Mouse (Mus musculus): ENCODE measurements around the gene Nelfe. TPM values are rescaled to one million over a fixed set of nuclear protein-coding genes. Genes with fewer than 3 reads are reported as not detected.

Gene Nelfe
- polyA plus RNA-seq, 1 experiment: 385 TPM

DNA sequence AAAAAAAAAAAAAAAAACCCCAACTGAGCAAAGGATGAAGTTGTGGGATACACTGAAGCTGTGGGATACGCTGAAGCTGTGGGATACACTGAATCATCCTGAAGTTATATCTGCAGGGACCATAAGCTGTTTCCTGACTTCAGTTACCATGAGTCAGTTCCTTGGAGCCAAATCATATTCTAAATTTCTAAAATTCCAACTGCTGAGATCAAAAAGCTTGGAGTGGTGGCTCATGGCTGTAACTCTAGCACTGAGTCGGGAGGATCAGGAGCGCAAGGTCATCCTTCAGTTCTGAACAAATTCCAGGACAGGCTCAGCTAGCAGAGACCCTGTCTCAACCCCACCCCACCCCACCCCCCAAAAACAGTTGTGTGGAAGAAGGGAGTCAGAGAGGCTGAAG lies 35.4 kb downstream of the Nelfe start:
- TF ChIP-seq GATA1 (IDR thresholded peaks at IDR 0.05; ENCODE audit: low read length): no peak

DNA sequence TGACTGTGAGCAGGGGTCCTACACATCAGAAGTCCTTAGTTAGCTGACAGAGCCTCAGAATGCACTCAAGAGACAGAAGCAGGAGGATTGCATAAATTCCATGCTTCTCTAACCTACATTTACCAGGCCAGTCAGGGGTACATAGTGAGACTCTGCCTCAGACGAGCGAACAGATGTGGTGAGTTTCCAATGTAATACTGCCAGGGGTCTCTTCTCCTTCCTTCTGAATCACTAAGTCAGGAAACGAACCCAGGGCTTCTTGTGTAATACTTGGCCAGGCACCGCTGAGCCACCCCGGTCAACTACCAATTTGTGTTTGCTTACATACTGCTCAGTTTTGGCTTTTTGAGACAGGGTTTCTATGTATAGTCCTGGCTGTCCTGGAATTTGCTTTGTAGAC lies 37.8 kb downstream of the Nelfe start:
- TF ChIP-seq GATA1 (IDR thresholded peaks at IDR 0.05; ENCODE audit: low read length): no peak

DNA sequence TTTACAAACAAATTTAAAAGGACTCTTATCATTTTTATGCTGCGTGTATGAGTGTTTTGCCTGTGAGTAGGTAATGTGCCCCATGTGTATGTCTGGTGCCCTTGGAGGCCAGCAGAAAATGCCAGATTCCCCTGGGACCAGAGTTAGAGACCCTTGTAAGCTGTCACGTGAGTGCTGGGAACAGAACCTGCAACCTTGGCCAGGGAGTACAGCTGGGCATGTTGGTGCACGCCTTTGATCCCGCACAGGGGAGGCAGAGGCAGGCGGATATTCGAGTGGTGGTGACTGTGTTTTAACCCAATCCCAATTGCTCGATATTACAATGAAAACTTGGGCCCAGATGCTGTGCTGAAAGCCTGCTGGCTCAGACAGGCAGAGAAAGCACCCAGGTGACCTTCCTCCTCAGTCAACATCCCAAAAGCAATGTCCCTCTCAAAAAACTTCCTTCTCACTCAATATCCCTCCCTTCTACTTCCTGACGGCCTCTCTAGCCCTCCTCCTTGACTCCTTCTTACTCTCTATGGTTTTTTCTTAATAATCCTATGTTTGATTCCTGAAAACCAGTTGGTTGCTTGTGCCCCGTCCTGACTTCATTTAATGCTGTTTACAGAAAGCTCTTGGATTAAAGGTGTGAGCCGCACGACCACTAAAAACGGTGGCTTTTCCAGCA lies 40.0 kb downstream of the Nelfe start:
- no peak for TF ChIP-seq GATA1 (IDR thresholded peaks at IDR 0.05; ENCODE audit: low read length)

DNA sequence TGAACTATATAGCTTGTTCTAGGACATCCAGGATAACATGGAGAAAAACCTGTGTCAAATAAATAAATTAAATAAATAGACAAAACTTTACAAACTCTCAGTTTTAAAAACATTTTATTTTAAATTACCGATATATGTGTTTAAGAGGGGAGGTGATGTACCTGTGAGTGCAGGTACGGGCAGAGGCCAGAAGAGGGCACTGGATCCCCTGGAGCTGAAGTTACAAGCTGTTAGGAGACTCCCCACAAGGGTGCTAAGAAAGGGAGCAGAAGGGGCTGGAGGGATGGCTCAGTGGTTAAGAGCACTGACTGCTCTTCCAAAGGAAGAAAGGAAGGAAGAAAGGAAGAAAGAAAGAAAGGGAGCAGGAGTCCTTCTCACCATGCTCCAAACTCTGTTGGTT lies 41.2 kb downstream of the Nelfe start:
- TF ChIP-seq GATA1 (IDR thresholded peaks at IDR 0.05; ENCODE audit: low read length): no peak

DNA sequence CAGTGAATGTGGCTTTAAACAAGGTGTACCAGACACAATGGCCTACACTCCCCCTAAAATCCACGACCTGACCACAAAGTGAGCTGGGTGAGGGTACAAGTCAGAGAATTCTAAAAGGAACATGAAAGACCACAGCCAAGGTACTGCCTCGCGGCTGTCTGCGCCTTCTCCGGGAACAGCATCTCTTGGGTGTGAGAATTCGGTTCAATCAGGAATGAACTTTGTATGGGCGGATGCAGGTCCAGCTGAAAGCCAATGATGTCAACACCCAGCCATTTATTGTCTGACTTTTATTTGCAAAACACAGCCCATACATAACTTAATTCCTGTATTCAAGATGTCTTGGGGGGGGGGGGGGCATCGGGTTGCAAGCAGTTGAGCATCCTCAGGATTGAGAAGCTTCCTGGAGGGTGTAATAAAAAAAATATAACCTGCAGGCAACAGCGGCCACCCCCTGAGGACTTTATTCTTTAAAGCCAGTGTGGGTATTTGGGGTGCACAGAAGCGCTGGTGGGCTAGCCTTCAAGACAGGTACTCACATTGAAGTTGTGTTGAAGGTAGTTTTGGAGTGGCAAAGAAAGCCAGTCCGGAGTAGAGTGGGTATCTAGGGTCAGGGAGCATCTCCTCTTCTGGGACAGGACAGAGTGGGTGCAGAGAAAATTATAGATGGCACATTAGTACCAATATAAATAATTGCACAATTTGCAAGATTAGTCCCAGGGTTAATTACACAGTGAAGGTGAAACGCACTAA lies 43.1 kb downstream of the Nelfe start:
- no peak for TF ChIP-seq GATA1 (IDR thresholded peaks at IDR 0.05; ENCODE audit: low read length)

DNA sequence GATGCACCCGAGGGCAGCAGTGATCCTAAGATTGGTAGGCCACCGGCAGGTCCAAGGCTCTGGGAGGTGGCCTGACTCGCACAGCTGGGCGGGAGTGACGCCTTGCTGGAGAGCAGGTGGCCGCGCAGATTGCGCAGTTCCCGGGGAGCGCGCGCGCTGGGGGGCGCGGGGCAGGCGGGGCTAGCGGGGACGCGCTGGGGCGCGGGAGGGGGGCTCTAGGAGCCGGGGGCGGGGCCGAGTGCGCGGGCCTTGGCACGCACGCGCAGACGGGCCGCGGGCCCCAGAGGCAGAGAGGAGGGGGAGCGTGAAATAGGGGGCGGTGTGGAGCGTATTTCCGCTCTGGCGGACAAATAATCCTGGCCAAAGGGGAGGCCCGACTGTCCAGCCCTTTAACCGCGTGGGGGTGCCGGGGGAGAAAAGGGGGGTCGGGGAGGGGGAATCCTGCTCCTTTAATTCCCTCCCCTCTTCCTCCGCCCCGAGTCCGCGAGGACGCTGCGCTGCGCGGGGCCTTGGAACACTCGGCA lies 43.9 kb downstream of the Nelfe start:
- TF ChIP-seq GATA1 (IDR thresholded peaks at IDR 0.05; ENCODE audit: low read length): no peak

DNA sequence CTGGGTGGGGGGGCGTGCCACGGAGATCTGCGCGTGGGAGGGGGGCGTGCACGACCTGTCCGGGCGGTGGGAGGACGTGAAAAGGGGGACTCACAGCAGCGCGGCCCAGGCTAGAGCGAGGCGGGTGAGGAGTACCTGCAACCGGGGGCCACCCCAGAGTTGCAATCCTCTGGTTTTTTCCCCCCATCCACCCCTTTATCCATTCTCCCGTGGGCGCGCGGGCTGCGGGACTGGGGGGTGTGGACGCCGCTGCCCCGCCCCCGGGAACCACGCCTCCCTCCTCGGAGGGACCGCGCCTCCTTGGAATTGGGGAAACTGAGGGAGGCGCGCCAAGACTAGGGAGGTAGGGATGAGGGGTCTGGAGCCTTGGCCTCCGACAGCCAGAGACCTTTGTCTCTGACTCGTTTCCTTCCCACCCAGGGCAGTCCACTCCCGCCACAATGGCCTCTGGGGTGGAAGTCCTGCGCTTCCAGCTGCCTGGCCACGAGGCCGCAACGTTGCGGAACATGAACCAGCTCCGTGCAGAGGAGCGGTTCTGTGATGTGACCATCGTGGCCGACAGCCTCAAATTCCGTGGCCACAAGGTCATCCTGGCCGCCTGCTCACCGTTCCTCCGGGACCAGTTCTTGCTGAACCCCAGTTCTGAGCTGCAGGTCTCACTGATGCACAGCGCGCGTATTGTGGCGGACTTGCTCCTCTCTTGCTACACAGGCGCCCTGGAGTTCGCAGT lies 44.8 kb downstream of the Nelfe start:
- TF ChIP-seq GATA1 (IDR thresholded peaks at IDR 0.05; ENCODE audit: low read length): no peak

DNA sequence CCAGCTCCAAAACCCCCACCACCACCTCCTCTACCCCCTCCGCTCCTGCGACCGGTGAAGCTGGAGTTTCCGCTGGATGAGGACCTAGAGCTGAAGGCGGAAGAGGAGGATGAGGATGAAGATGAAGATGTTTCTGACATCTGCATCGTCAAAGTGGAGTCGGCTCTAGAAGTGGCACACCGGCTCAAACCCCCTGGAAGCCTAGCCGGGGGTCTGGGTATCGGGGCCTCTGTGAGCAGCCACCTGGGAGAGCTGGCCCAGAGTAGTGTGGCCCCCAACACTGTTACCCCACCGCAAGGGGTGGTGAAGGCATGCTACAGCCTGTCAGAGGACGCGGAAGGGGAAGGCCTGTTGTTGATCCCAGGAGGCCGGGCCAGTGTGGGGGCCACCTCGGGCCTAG lies 45.5 kb downstream of the Nelfe start:
- no peak for TF ChIP-seq GATA1 (IDR thresholded peaks at IDR 0.05; ENCODE audit: low read length)

DNA sequence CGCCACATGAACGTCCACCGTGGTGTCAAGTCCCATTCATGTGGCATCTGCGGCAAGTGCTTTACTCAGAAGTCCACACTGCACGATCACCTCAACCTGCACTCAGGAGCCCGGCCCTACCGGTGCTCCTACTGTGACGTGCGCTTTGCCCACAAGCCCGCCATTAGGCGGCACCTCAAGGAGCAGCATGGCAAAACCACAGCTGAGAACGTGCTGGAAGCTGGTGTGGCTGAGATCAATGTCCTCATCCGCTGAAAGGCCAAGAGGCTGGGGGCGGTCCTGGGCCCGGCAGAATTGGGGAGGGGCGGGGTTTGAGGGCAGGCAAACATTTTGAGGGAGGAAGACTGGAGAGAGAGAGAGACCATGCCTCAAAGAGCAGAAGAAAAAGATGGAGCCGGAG lies 46.2 kb downstream of the Nelfe start:
- TF ChIP-seq GATA1 (IDR thresholded peaks at IDR 0.05; ENCODE audit: low read length): no peak

DNA sequence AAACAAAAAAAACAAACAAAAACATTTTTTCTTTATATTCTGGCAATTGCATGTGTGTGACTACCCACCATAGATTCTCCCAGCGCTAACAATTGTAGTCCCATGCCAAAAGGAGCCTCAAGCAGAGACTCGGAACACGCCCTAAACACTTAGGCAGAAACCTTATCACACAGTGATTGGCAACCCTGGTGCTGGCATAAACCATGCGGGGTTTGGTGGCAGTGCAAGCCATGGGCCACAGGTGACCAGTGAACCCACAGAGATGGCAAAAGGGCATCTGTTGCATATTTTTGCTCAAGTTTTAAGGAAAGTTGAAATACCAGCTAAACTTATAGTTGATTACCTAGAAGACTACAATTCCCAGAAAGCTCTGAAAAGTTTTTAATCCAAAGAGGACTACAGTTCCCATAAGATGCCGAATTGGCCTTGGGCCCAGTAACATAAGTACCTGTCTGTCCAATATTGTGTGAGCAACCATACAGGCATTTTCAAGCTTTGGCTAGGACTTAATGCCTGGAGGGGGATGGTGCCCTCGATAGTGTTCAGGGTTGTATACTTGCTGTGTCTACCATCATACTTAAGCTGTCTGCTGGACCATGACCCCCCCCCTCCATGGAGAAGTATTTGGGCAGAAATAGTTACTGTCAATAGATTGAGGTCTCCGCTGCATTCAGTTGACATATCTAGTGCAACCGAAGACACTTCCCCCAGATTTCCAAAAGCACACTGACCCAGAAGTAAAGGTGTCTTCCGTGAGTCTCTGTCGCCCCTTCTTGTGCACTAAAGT lies 47.4 kb downstream of the Nelfe start:
- TF ChIP-seq GATA1 (IDR thresholded peaks at IDR 0.05; ENCODE audit: low read length): no peak

DNA sequence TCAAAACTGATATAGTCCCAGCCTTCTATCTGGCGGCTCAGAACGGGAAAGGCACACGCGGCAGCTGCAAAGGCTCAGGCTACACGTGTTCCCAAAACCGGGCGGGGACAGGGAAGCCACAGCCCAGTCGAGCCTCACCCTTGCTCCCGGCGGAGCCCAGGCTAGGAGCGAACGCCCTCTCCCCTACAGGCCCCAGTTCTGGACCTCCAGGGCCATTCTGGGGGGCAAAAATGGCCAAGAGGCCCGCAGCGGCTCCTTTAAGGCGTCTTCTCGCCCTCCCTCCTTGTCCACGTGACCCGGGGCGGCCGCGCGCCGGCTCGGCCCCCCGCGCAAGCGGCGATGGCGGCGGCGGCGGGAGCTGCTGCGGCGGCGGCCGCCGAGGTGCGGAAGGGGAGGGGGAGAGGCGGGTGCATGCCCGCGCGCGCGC lies 48.0 kb downstream of the Nelfe start, which contains the start of the genes C2 and Ehmt2:
Gene C2, minus strand, starts transcription at position 106 of the 427 bp plus-strand sequence.
Gene Ehmt2, plus strand, starts transcription at position 310 of the 427 bp plus-strand sequence.
- no peak for TF ChIP-seq GATA1 (IDR thresholded peaks at IDR 0.05; ENCODE audit: low read length)

DNA sequence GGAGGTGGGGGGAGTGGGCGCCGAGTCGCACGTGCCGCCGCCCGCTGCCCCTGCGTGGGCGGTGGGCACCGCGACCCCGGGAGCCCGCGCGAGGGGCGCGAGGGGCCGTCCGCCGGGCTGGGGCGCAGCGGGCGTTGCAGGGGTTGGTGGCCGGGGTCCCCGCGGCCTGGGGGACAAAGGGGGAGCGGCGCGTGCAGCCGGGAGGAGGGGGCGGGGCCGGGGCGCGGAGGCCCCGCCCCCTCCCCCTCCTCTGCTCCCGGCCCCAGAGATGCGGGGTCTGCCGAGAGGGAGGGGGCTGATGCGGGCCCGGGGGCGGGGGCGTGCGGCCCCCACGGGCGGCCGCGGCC lies 48.5 kb downstream of the Nelfe start:
- no peak for TF ChIP-seq GATA1 (IDR thresholded peaks at IDR 0.05; ENCODE audit: low read length)

DNA sequence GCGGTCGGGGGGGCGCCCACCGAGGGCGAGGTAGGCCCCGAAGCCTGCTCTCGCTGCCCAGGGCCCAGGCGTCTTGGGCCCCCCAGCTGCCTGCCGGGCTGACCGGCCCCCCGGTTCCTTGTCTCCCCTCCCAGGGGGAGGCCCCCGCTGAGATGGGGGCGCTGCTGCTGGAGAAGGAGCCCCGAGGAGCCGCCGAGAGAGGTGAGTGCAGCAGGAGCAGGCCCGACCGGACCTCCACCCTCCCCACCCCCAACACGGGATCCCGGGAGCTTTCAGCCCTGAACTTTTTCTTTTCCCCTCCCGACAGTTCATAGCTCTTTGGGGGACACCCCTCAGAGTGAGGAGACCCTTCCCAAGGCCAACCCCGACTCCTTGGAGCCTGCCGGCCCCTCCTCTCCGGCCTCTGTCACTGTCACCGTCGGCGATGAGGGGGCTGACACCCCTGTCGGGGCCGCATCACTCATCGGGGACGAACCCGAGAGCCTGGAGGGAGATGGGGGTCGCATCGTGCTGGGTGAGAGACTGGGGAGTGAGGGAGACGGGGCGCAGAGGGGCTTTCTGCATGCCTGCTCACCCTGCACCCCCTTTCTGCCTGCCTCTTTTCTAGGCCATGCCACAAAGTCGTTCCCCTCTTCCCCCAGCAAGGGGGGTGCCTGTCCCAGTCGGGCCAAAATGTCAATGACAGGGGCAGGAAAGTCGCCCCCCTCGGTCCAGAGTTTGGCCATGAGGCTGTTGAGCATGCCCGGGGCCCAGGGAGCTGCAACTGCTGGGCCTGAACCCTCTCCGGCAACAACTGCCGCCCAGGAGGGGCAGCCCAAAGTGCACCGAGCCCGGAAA lies 49.1 kb downstream of the Nelfe start:
- no peak for TF ChIP-seq GATA1 (IDR thresholded peaks at IDR 0.05; ENCODE audit: low read length)

DNA sequence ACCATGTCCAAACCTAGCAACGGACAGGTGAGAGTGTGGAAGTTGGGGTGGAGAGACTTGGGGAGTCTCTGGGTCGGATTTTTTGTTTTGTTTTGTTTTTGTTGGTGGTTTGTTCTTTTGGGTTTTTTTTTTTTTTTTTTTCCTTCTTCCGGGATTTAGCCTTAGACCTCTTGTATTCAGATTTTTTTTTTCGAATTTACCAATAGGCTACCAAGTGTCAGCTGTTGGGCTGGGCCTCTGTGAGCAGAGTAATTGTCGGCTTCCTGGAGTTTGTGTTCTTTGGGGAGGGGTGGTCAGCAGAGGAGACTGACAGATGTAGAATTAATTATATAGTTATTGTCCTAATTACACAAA lies 49.7 kb downstream of the Nelfe start:
- TF ChIP-seq GATA1 (IDR thresholded peaks at IDR 0.05; ENCODE audit: low read length): no peak

DNA sequence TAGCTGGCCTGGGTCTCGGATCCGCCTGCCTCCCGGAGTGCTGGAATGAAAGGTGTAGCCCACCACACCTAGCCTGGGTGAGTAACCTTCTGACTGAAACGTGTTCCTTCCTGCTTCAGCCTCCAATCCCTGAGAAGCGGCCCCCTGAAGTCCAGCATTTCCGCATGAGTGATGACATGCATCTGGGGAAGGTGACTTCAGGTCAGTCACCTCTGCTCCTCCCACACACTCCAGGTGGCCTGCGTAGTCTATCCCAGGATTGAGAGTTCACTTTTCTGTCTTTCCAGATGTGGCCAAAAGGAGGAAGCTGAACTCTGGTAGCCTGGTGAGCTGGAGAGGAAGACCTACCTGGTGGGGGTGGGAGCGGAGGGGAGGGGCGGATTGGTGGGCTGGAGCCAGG lies 52.7 kb downstream of the Nelfe start:
- no peak for TF ChIP-seq GATA1 (IDR thresholded peaks at IDR 0.05; ENCODE audit: low read length)

Other genes starting within 250 kb of the Nelfe start
- 67.6 and 71.2 TPM in 2 replicates for gene Rnf5, start 246.7 kb upstream of the Nelfe start, polyA plus RNA-seq (2012)
- 137 and 143 TPM in 2 replicates for gene Agpat1, start 246.1 kb upstream of the Nelfe start, polyA plus RNA-seq (2012)
- 1.1 and 1.4 TPM in 2 replicates for gene Egfl8, start 234.4 kb upstream of the Nelfe start, polyA plus RNA-seq (2012)
- gene Ppt2, start 221.9 kb upstream of the Nelfe start, polyA plus RNA-seq (2012): 28.0 and 46.7 TPM in 2 replicates
- 0.04 TPM in 1 of 2 replicates, not detected in the other for gene Prrt1, start 220.9 kb upstream of the Nelfe start, polyA plus RNA-seq (2012)
- gene Fkbpl, start 205.6 kb upstream of the Nelfe start, polyA plus RNA-seq (2012): 7.1 and 7.5 TPM in 2 replicates
- gene Atf6b, start 203.2 kb upstream of the Nelfe start, polyA plus RNA-seq (2012): 130 TPM in 2 replicates
- not detected in 2 replicates for gene Tnxb, start 179.9 kb upstream of the Nelfe start, polyA plus RNA-seq (2012)
- gene C4b, start 106.5 kb upstream of the Nelfe start, polyA plus RNA-seq (2012): not detected in 2 replicates
- gene Cyp21a1, start 45.8 kb upstream of the Nelfe start, polyA plus RNA-seq (2012): not detected in 2 replicates
- gene Stk19, start 13.4 kb upstream of the Nelfe start, polyA plus RNA-seq (2012): 52.4 and 52.9 TPM in 2 replicates
- 47.6 and 78.7 TPM in 2 replicates for gene Dxo, start 13.4 kb upstream of the Nelfe start, polyA plus RNA-seq (2012)
- 62.2 and 65.4 TPM in 2 replicates for gene Skiv2l, start 181 bp upstream of the Nelfe start, polyA plus RNA-seq (2012)
- gene Cfb, start 12.1 kb downstream of the Nelfe start, polyA plus RNA-seq (2012): not detected in 2 replicates
- gene Zbtb12, start 29.1 kb downstream of the Nelfe start, polyA plus RNA-seq (2012): 24.4 and 27.6 TPM in 2 replicates
- gene Gm20547, start 31.7 kb downstream of the Nelfe start, polyA plus RNA-seq (2012): not detected in 2 replicates
- gene C2, start 47.9 kb downstream of the Nelfe start, polyA plus RNA-seq (2012): 0.49 and 1.3 TPM in 2 replicates
- 352 and 449 TPM in 2 replicates for gene Ehmt2, start 48.1 kb downstream of the Nelfe start, polyA plus RNA-seq (2012)
- not detected in 2 replicates for gene Slc44a4, start 64.1 kb downstream of the Nelfe start, polyA plus RNA-seq (2012)
- gene Neu1, start 80.9 kb downstream of the Nelfe start, polyA plus RNA-seq (2012): 12.3 and 17.6 TPM in 2 replicates
- 0.33 and 0.36 TPM in 2 replicates for gene Hspa1b, start 108.8 kb downstream of the Nelfe start, polyA plus RNA-seq (2012)
- gene Gm20481, start 119.5 kb downstream of the Nelfe start, polyA plus RNA-seq (2012): 0.12 TPM in 1 of 2 replicates, not detected in the other
- gene Hspa1a, start 121.8 kb downstream of the Nelfe start, polyA plus RNA-seq (2012): not detected in 2 replicates
- gene Hspa1l, start 122.3 kb downstream of the Nelfe start, polyA plus RNA-seq (2012): 0.02 TPM in 1 of 2 replicates, not detected in the other
- gene Lsm2, start 131.5 kb downstream of the Nelfe start, polyA plus RNA-seq (2012): 309 and 320 TPM in 2 replicates
- gene Vars, start 150.6 kb downstream of the Nelfe start, polyA plus RNA-seq (2012): 965 and 1,080 TPM in 2 replicates
- gene Vwa7, start 166.2 kb downstream of the Nelfe start, polyA plus RNA-seq (2012): 1.0 and 1.4 TPM in 2 replicates
- gene Sapcd1, start 177.6 kb downstream of the Nelfe start, polyA plus RNA-seq (2012): 40.3 and 64.9 TPM in 2 replicates
- gene Msh5, start 196.4 kb downstream of the Nelfe start, polyA plus RNA-seq (2012): 7.0 and 7.1 TPM in 2 replicates
- 168 and 216 TPM in 2 replicates for gene Clic1, start 199.6 kb downstream of the Nelfe start, polyA plus RNA-seq (2012)
- 156 and 185 TPM in 2 replicates for gene Ddah2, start 208.6 kb downstream of the Nelfe start, polyA plus RNA-seq (2012)
- not detected in 2 replicates for gene Ly6g6c, start 215.0 kb downstream of the Nelfe start, polyA plus RNA-seq (2012)
- gene Mpig6b, start 215.8 kb downstream of the Nelfe start, polyA plus RNA-seq (2012): not detected in 2 replicates
- gene Ly6g6e, start 226.5 kb downstream of the Nelfe start, polyA plus RNA-seq (2012): not detected in 2 replicates
- 0.22 TPM in 1 of 2 replicates, not detected in the other for gene Ly6g6d, start 227.7 kb downstream of the Nelfe start, polyA plus RNA-seq (2012)
- gene Ly6g6f, start 235.2 kb downstream of the Nelfe start, polyA plus RNA-seq (2012): 0.05 and 0.06 TPM in 2 replicates
- 112 and 148 TPM in 2 replicates for gene Abhd16a, start 238.9 kb downstream of the Nelfe start, polyA plus RNA-seq (2012)